ENCODE assay signal across 9 mouse cellular contexts in the genomic region with DNA sequence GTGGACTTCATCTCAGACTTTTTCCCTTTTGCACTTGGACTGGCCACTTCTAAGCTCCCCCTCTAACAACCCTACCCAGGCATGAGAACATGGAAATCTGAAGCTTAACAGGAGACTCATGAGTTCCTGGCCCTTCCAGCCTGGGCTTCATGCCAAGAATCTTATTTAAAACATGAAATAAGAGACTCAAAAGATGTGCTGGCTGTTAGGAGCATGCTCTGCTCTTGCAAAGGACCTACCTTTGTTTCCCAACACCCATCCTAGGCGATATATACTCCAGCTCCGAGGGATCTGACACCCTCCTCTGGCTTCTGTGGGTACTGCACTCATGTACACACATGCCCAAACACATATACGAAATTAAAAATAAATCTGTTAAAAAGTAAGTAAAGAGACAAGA.
DNase-seq lines count a peak whose midpoint lies in the region; ATAC-seq and TF ChIP-seq lines count a peak whose summit lies in the region.
"Had no signal": no experiment of that assay in that cellular context is flagged by ENCODE, and none has a peak within 500 bp of the region (broad histone marks: within the 10 kb centered on the region; RNA-seq: fewer than 3 reads in every experiment).

No protein-coding gene starts in this region.

- peak; percentile 44 for TF ChIP-seq CTCF in heart, postnatal 0 days (IDR thresholded peaks at IDR 0.05; ENCODE audit: low read depth)

- peak; percentile 90 for ATAC-seq in heart, embryonic 14.5 days (ENCODE audit: insufficient number of reproducible peaks, insufficient read depth, low FRiP score, low read depth)
- peak; percentile 80 for ATAC-seq in heart, postnatal 0 days (ENCODE audit: insufficient read depth, low read depth)

- no peak overlapping the region for H3K4me3 ChIP-seq in heart, embryonic 14.5 days (ENCODE audit: control insufficient read depth in 1 of 2, insufficient read depth in 1 of 2, low read depth in 1 of 2, low read length in 2 of 2)
- no peak overlapping the region for H3K4me3 ChIP-seq in heart, postnatal 0 days (ENCODE audit: low read depth, low read length)

- intact Hi-C loops in heart, postnatal 25 days (cut with DNase I): no loop called here

- DNase-seq in heart, postnatal 25 days (ENCODE audit: low spot score): no peak
- DNase-seq in retina, postnatal 1 day: peak; percentile 14
- DNase-seq in retina, embryonic 14.5 days (ENCODE audit: low spot score): no peak
- peak; percentile 77 for DNase-seq in heart, postnatal 0 days (ENCODE audit: low spot score)
- no peak for DNase-seq in urinary bladder, adult 2 months (ENCODE audit: low spot score)
- DNase-seq in yolk sac, embryonic 10.5 days (ENCODE audit: low spot score): no peak
- DNase-seq in layer of hippocampus, postnatal 25 days (ENCODE audit: extremely low spot score in 1 of 2, low spot score in 1 of 2): no peak
- DNase-seq: gastrocnemius, postnatal 25 days had no signal

- WGBS in heart, embryonic 14.5 days: 36% methylated on average over 3 of the region's 3 CpGs
- WGBS in heart, postnatal 0 days: 35% methylated on average over 3 of the region's 3 CpGs

- H3K9me3 ChIP-seq in heart, embryonic 14.5 days (ENCODE audit: control insufficient read depth, low read length): no peaks in the 10 kb centered on the region
- no peaks in the 10 kb centered on the region for H3K9me3 ChIP-seq in heart, postnatal 0 days (replicated peaks; ENCODE audit: control insufficient read depth, low read length)

- H3K4me1 ChIP-seq in heart, embryonic 14.5 days (ENCODE audit: control insufficient read depth in 2 of 2, insufficient read depth in 2 of 2, low read length in 2 of 2): 0 out of 4 replicates have a peak, but pooled peaks cover 2 to 6% of the 10 kb centered on the region in 2 experiments
- H3K4me1 ChIP-seq in heart, postnatal 0 days (ENCODE audit: control insufficient read depth, insufficient read depth): peaks cover 5% of the 10 kb centered on the region

- no peak overlapping the region for H3K4me2 ChIP-seq in heart, embryonic 14.5 days (ENCODE audit: low read length)
- no peak overlapping the region for H3K4me2 ChIP-seq in heart, postnatal 0 days (ENCODE audit: low read depth, low read length)

- H3K27me3 ChIP-seq in heart, embryonic 14.5 days (ENCODE audit: control insufficient read depth, insufficient read depth, low read length): no peaks in the 10 kb centered on the region
- H3K27me3 ChIP-seq in heart, postnatal 0 days (ENCODE audit: control insufficient read depth, insufficient read depth, low read length): no peaks in the 10 kb centered on the region

- H3K9ac ChIP-seq in heart, embryonic 14.5 days (ENCODE audit: low read length): no peak overlapping the region
- H3K9ac ChIP-seq in heart, postnatal 0 days (replicated peaks; ENCODE audit: low read depth, low read length): no peak overlapping the region

- H3K27ac ChIP-seq in heart, embryonic 14.5 days (replicated peaks in 1 of 2; ENCODE audit: control insufficient read depth in 1 of 2, insufficient read depth in 1 of 2, low read depth in 2 of 2, low read length in 2 of 2): peak overlapping the region; percentile 42 to 69
- no peak overlapping the region for H3K27ac ChIP-seq in heart, postnatal 0 days (ENCODE audit: low read depth)

- no peak for TF ChIP-seq EP300 in heart, postnatal 0 days (IDR thresholded peaks at IDR 0.05; ENCODE audit: low read depth)

- H3K36me3 ChIP-seq in heart, embryonic 14.5 days (ENCODE audit: control insufficient read depth, insufficient read depth, low read length): no peaks in the 10 kb centered on the region
- H3K36me3 ChIP-seq in heart, postnatal 0 days (replicated peaks; ENCODE audit: control insufficient read depth, insufficient read depth, low read length): no peaks in the 10 kb centered on the region

Comparison
In these comparisons a context has a peak if more than half of its experiments do, and no peak if none do; other contexts are left out.
1. DNase-seq: peak in retina, postnatal 1 day (single experiment) and heart, postnatal 0 days (single experiment); none in heart, postnatal 25 days (single experiment), retina, embryonic 14.5 days (single experiment), urinary bladder, adult 2 months (single experiment), yolk sac, embryonic 10.5 days (single experiment) and layer of hippocampus, postnatal 25 days (0 of 2).